Mouse (Mus musculus): ENCODE results near the gene Prcd. TPM values are rescaled to one million over a fixed set of nuclear protein-coding genes. Genes with fewer than 3 reads are reported as not detected.

Gene Prcd
- total and polyA plus RNA-seq, 3 experiments: not detected

DNA sequence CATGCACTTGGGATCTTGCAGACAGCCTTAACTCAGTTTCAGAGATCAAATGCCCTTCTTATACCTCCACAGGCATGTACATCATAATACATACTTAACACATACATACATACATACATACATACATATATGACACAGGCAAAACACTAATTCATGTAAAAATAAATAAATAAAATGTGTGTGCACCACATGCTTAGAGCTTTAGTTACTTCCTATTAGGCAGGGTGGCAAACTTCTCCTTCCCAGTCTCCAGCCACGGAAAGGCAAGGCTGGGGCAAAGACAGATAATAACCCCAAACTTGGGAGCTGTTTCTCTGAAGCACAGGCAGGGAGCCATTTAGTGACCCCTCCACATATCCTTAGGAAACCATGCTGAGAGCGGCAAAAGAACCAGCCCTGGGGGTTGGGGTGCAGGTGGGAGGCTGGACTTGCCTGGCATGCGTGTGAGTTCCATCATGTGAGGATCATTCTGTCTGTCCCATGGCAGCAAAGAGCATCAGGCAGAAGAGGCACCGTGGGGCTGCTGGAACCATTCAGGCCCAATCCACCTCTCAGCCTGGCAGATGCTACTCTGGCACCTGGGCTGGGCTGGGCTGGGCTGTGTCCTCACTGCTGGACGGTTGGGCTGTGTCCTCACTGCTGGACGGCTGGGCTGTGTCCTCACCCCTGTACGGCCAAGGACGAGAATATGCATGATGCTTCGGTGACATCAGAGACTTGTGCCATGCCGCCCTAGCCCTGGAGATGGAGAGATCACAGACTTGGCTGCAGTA is 26.8 kb upstream of the Prcd start, which contains the start of gene Rhbdf2:
Gene Rhbdf2, minus strand, starts transcription at position 721 of the 773 bp plus-strand sequence.
- peaks cover 29 to 63% of the 10 kb centered on the region in 2 experiments for H3K4me1 ChIP-seq (ENCODE audit: control insufficient read depth in 1 of 2, insufficient read depth in 2 of 2)

DNA sequence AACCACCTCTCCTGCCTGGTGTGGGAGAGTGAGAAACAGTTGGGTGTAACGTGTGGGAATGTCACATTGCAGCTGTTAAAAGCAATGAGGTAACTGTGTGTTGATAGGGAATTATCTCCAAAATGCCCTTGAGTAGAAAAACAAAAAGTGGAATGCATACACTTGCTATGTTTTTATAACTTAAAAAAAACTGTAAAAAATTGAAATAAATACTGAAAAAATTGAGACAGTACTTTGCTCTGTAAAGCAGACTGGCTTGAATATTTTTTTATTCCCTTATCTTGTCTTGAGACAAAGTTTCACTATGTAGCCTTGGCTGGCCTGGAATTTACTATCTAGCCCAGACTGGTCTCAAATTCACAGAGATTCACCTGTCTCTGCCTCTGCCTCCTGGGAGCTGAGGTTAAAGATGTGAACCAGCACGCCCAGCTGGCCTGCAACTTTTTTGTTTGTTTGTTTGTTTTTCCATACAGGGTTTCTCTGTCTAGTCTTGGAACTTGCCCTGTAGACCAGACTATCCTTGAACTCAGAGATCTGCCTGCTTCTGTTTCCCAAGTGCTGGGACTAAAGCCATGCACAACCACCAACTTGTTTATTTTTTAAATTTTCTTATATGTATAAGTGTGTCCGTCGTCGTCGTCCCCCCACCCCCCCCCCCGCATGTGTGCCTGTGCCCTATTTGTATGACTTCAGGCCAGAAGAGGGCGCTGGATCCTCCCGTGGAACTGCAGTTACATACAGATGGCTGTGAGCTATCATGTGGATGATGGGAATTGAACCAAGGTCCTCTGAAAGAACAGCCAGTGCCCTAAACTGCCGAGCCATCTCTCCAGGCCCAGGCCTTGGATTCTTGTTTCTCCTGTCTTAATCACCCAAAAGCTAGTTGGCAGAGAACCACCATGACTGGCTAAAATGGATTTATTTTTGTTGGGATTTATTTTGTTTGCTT is 26.0 kb upstream of the Prcd start:
- in situ Hi-C loops (cut with MboI; ENCODE audit: low pct_ligation_motif_present, low pct_unique_long_range_greater_than_20kb, low sequenced_read_pairs): no loop called here
- dilution Hi-C loops (cut with MboI; ENCODE audit: extremely low pct_ligation_motif_present, extremely low pct_unique_long_range_greater_than_20kb, low sequenced_read_pairs): no loop called here
- H3K9ac ChIP-seq (ENCODE audit: insufficient read depth, low read depth): no peak overlapping the region

More for the DNA sequence above, 26.8 kb upstream of the Prcd start, which contains the start of gene Rhbdf2:
- H3K4me3 ChIP-seq (replicated peaks in 1 of 3; ENCODE audit: low read depth in 2 of 3, low read length in 2 of 3, poor library complexity in 1 of 3): no peak within 1 kb of the TSS
- DNase-seq (ENCODE audit: extremely low read depth): no peak
- in situ Hi-C loops (cut with MboI; ENCODE audit: low pct_ligation_motif_present, low pct_unique_long_range_greater_than_20kb, low sequenced_read_pairs): no loop called here
- dilution Hi-C loops (cut with MboI; ENCODE audit: extremely low pct_ligation_motif_present, extremely low pct_unique_long_range_greater_than_20kb, low sequenced_read_pairs): no loop called here
- H3K9ac ChIP-seq (ENCODE audit: insufficient read depth, low read depth): no peak within 1 kb of the TSS
- no peaks in the 10 kb centered on the region for H3K79me2 ChIP-seq (replicated peaks; ENCODE audit: control insufficient read depth, extremely low read depth, insufficient read depth, poor library complexity, severe bottlenecking)
- no peaks in the 10 kb centered on the region for H3K36me3 ChIP-seq (replicated peaks in 1 of 2; ENCODE audit: control insufficient read depth in 1 of 2, insufficient read depth in 1 of 2, low read length in 1 of 2)
- H3K9me3 ChIP-seq (replicated peaks; ENCODE audit: low read length): no peaks in the 10 kb centered on the region
- no peak within 1 kb of the TSS; the same call in 1 of the 2 replicates for H3K27ac ChIP-seq (ENCODE audit: insufficient read depth, low read depth)
- no peak within 1 kb of the TSS for H3K4me2 ChIP-seq (ENCODE audit: insufficient read depth, low read depth, poor library complexity, severe bottlenecking)
- TF ChIP-seq CHD1 (IDR thresholded peaks at IDR 0.05; ENCODE audit: low read depth, low read length) (no peak), ZNF384 (IDR thresholded peaks at IDR 0.05; ENCODE audit: low read depth, low read length) (no peak), RCOR1 (conservative IDR thresholded peaks at IDR 0.05; ENCODE audit: low read depth, low read length) (no peak), EP300 (IDR thresholded peaks at IDR 0.05; ENCODE audit: low read length) (no peak), ZMIZ1 (IDR thresholded peaks at IDR 0.05; ENCODE audit: low read depth, low read length) (no peak), E2F4 (IDR thresholded peaks at IDR 0.05; ENCODE audit: insufficient replicate concordance, low read depth, low read length) (no peak), MAZ (IDR thresholded peaks at IDR 0.05; ENCODE audit: low read depth, low read length) (no peak), SMC3 (IDR thresholded peaks at IDR 0.05; ENCODE audit: low read depth, low read length) (no peak)
- no peaks in the 10 kb centered on the region for H3K27me3 ChIP-seq (replicated peaks)

More for the DNA sequence above, 26.0 kb upstream of the Prcd start:
- Histone ChIP-seq H3K4me3 (replicated peaks in 1 of 3; ENCODE audit: low read depth in 2 of 3, low read length in 2 of 3, poor library complexity in 1 of 3) (no peak overlapping the region), H3K4me1 (ENCODE audit: control insufficient read depth in 1 of 2, insufficient read depth in 2 of 2) (peaks cover 26 to 54% of the 10 kb centered on the region in 2 experiments), H3K9me3 (replicated peaks; ENCODE audit: low read length) (no peaks in the 10 kb centered on the region), H3K27ac (ENCODE audit: insufficient read depth, low read depth) (no peak overlapping the region), H3K36me3 (replicated peaks in 1 of 2; ENCODE audit: control insufficient read depth in 1 of 2, insufficient read depth in 1 of 2, low read length in 1 of 2) (no peaks in the 10 kb centered on the region), H3K79me2 (replicated peaks; ENCODE audit: control insufficient read depth, extremely low read depth, insufficient read depth, poor library complexity, severe bottlenecking) (no peaks in the 10 kb centered on the region), H3K27me3 (replicated peaks) (no peaks in the 10 kb centered on the region), H3K4me2 (ENCODE audit: insufficient read depth, low read depth, poor library complexity, severe bottlenecking) (no peak overlapping the region)
- peak; percentile 67 for DNase-seq (ENCODE audit: extremely low read depth)
- 0 out of 2 replicates have a peak, but pooled peaks have one; percentile 6 for TF ChIP-seq IRF4 (IDR thresholded peaks at IDR 0.05; ENCODE audit: low read depth, low read length)
- no peak for TF ChIP-seq PAX5 (IDR thresholded peaks at IDR 0.05; ENCODE audit: low read length)
- TF ChIP-seq NELFE (IDR thresholded peaks at IDR 0.05; ENCODE audit: low read depth, low read length): no peak
- TF ChIP-seq UBTF (IDR thresholded peaks at IDR 0.05; ENCODE audit: low read depth, low read length): no peak
- no peak for TF ChIP-seq EP300 (IDR thresholded peaks at IDR 0.05; ENCODE audit: low read length)
- no peak for TF ChIP-seq MYC (IDR thresholded peaks at IDR 0.05; ENCODE audit: low read depth, low read length)
- TF ChIP-seq JUN (IDR thresholded peaks at IDR 0.05; ENCODE audit: insufficient read depth, low read depth, low read length): no peak
- TF ChIP-seq MAZ (IDR thresholded peaks at IDR 0.05; ENCODE audit: low read depth, low read length): no peak
- no peak for TF ChIP-seq KAT2A (IDR thresholded peaks at IDR 0.05; ENCODE audit: insufficient replicate concordance, low read length)
- no peak for TF ChIP-seq GABPA (IDR thresholded peaks at IDR 0.05; ENCODE audit: insufficient replicate concordance, low read depth, low read length)
- no peak for TF ChIP-seq JUND (conservative IDR thresholded peaks at IDR 0.05; ENCODE audit: low read depth, low read length)
- no peak; the same call in 1 of the 2 replicates for TF ChIP-seq RAD21 (IDR thresholded peaks at IDR 0.05; ENCODE audit: low read depth, low read length)
- peak in 1 of 2 experiments; percentile 58; a peak in 2 of 4 replicates for TF ChIP-seq CTCF (conservative IDR thresholded peaks at IDR 0.05 in 1 of 2, IDR thresholded peaks at IDR 0.05 in 1 of 2; ENCODE audit: low read depth in 2 of 2, low read length in 2 of 2)
